Mouse (Mus musculus) myocyte (in vitro differentiated cells): ENCODE measurements around the gene Tuba1c. TPM values are rescaled to one million over a fixed set of nuclear protein-coding genes. Genes with fewer than 3 reads are reported as not detected.

ENCODE experiments used
- H3K27me3 ChIP-seq: one replicate; pipeline ENCODE4 v1.6.1; 2011; ENCODE audit not compliant: control insufficient read depth, insufficient read depth, insufficient read length
- H3K36me3 ChIP-seq: one replicate; pipeline ENCODE4 v1.6.1; 2011; ENCODE audit not compliant: control insufficient read depth, insufficient read depth
- H3K4me2 ChIP-seq: one replicate; pipeline ENCODE4 v1.6.1; 2011; ENCODE audit warnings: low read depth, control low read depth
- H3K4me3 ChIP-seq: one replicate; pipeline ENCODE4 v1.5.1; 2011; ENCODE audit warnings: mild to moderate bottlenecking, control low read depth, moderate library complexity
- H3K79me2 ChIP-seq: one replicate; pipeline ENCODE4 v1.6.1; 2011; ENCODE audit not compliant: control insufficient read depth, insufficient read depth
- H3ac ChIP-seq: one replicate; pipeline ENCODE4 v1.6.1; 2011; ENCODE audit not compliant: control insufficient read depth, insufficient read length
- CEBPB ChIP-seq: IDR thresholded peaks from 2 replicates; pipeline ENCODE4 v1.6.1; 2011; ENCODE audit warnings: mild to moderate bottlenecking, moderate library complexity; ENCODE audit not compliant: poor library complexity, insufficient read depth, severe bottlenecking
- E2F4 ChIP-seq: IDR thresholded peaks from one replicate; pipeline ENCODE4 v1.6.1; 2011; ENCODE audit warnings: mild to moderate bottlenecking, control low read depth, moderate library complexity; ENCODE audit not compliant: insufficient read depth
- MAX ChIP-seq: IDR thresholded peaks from one replicate; pipeline ENCODE4 v1.6.1; 2011; ENCODE audit warnings: low read depth, mild to moderate bottlenecking, control low read depth
- MYOD1 ChIP-seq, 3 experiments: IDR thresholded peaks; one replicate each; pipeline ENCODE4 v1.6.1; 2011; ENCODE audit warnings: control low read depth in 2 of 3, low read depth in 2 of 3, mild to moderate bottlenecking in 2 of 3, moderate library complexity in 1 of 3; ENCODE audit not compliant: insufficient read length in 2 of 3, control insufficient read depth in 1 of 3
- MYOG ChIP-seq, 3 experiments: IDR thresholded peaks; one replicate each; pipeline ENCODE4 v1.6.1; 2011; ENCODE audit warnings: control low read depth in 2 of 3, low read depth in 2 of 3, mild to moderate bottlenecking in 2 of 3; ENCODE audit not compliant: insufficient read length in 2 of 3, control insufficient read depth in 1 of 3, insufficient read depth in 1 of 3
- POLR2A ChIP-seq: IDR thresholded peaks from one replicate; pipeline ENCODE4 v1.6.1; 2011; ENCODE audit warnings: low read depth, mild to moderate bottlenecking, control low read depth, moderate library complexity; ENCODE audit not compliant: insufficient read length
- POLR2AphosphoS2 ChIP-seq: IDR thresholded peaks from one replicate; pipeline ENCODE4 v1.6.1; 2011; ENCODE audit warnings: low read depth, control low read depth; ENCODE audit not compliant: insufficient read length
- REST ChIP-seq: IDR thresholded peaks from one replicate; pipeline ENCODE4 v1.6.1; 2011; ENCODE audit warnings: mild to moderate bottlenecking, control low read depth, moderate library complexity; ENCODE audit not compliant: insufficient read depth, insufficient read length
- SRF ChIP-seq: IDR thresholded peaks from one replicate; pipeline ENCODE4 v1.6.1; 2011; ENCODE audit warnings: low read depth; ENCODE audit not compliant: control insufficient read depth, insufficient read length
- TCF12 ChIP-seq: IDR thresholded peaks from one replicate; pipeline ENCODE4 v1.6.1; 2011; ENCODE audit warnings: mild to moderate bottlenecking, control low read depth; ENCODE audit not compliant: poor library complexity, insufficient read depth, severe bottlenecking
- TCF3 ChIP-seq: IDR thresholded peaks from one replicate; pipeline ENCODE4 v1.6.1; 2011; ENCODE audit warnings: low read depth, control low read depth; ENCODE audit not compliant: insufficient read length
- USF1 ChIP-seq: IDR thresholded peaks from one replicate; pipeline ENCODE4 v1.6.1; 2011; ENCODE audit warnings: low read depth, mild to moderate bottlenecking, control low read depth, moderate library complexity
- polyA plus RNA-seq: library from polyadenylated mRNA; unstranded; fragments of >200 nt; fragmentation: generic; extraction: Trizol; gene quantifications from one replicate; pipeline ENCODE4 v1.2.1, GENCODE M21; 2012; ENCODE audit warnings: missing spikeins

Tuba1c gene
- polyA plus RNA-seq, 1 experiment, result 462 TPM

DNA sequence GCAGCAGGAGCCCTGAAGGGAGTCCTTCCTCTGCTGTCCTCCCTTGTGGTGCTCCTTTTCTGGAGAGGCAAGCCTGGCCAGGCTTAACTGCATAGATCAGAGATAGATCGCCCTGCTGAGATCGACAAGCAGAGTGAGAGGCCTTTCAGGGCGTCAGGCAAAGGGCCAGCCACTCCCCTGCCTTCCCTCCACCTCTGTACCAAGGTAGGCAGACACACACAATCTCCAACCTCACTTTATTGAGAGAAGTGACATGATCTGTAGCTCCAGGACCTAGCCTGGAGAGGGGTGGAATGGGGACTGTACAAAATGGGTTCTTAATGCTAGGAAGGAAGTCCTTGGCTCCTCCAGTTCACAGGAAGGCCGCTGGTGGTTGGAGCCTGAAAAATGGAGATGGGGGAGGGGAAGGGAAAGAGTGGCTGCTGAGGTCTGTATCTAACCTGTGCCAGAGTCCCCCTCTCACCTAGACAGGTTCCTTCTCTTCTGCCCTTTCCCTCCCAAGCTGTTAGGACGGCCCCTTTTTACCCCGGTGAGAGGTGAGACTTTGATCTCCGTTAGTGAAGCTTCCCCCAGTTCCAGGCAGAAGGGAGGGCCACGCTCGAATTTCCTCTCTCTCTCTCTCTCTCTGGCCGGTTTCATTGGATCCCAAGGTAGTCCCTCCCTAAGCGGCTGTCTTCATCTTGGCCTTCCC is 54.3 kb downstream of the Tuba1c start:
- no peak overlapping the region for H3K4me3 ChIP-seq

DNA sequence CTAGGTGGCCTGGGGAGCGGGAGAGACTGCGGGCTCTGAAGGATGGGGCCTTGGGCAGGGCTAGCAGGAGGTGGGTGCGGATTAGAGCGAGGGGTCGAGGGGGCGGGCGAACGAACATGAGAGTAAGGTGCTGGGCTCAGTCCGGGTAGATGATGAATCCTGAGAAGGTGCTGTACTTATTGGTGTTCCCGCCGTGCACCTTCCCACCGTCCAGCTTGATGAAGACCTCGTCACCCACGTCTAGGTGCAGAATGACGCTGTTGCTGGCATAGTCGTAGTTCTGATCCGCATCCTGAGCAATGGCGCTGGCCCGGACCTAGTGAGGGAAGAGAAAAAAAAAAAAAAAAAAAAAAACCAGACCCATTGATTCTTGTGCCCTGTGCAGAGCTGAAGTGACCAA is 54.9 kb downstream of the Tuba1c start:
- H3ac ChIP-seq, result no peak overlapping the region
- no peak overlapping the region for H3K4me3 ChIP-seq
- H3K4me2 ChIP-seq, result no peak overlapping the region
- H3K79me2 ChIP-seq, result no peaks in the 10 kb centered on the region
- peaks cover 14% of the 10 kb centered on the region for H3K36me3 ChIP-seq
- no peaks in the 10 kb centered on the region for H3K27me3 ChIP-seq
- TF ChIP-seq POLR2AphosphoS2, result peak; percentile 85
- TF ChIP-seq E2F4, result no peak
- no peak for TF ChIP-seq TCF12

More for the DNA sequence above, 54.3 kb downstream of the Tuba1c start:
- H3K36me3 ChIP-seq, result peaks cover 15% of the 10 kb centered on the region
- TF ChIP-seq POLR2AphosphoS2 (peak; percentile 79), CEBPB (no peak)
- no peaks in the 10 kb centered on the region for H3K79me2 ChIP-seq
- H3ac ChIP-seq, result no peak overlapping the region
- no peaks in the 10 kb centered on the region for H3K27me3 ChIP-seq
- no peak overlapping the region for H3K4me2 ChIP-seq

DNA sequence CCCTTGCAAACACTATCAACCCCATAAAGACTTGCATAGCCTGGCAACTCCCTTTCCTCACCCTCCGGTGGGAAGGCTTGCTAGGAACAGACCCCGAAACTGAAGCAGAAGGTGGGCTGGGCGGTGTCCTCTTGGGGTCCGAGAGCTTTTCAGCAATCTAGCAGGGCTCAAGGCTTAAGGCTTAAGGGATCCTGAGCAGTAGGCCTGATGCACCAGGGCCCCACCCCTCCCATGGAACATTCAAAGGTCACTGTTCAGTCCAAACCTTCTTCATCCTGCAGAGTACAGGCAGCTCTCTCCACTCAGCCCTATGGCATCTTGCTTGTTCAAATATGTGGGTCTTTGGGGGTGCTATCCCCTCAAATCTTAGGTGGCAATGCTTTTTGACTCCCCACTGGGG is 56.3 kb downstream of the Tuba1c start:
- no peaks in the 10 kb centered on the region for H3K27me3 ChIP-seq
- no peak for TF ChIP-seq POLR2AphosphoS2
- no peak for TF ChIP-seq SRF
- TF ChIP-seq USF1, result no peak
- TF ChIP-seq TCF12, result no peak
- no peak for TF ChIP-seq REST
- TF ChIP-seq MAX, result no peak
- TF ChIP-seq MYOG (IDR thresholded peaks at IDR 0.05; ENCODE audit: control insufficient read depth in 1 of 3, insufficient read depth in 1 of 3, insufficient read length in 2 of 3, low read depth in 2 of 3), result no peak
- TF ChIP-seq TCF3, result no peak
- TF ChIP-seq POLR2A, result no peak
- TF ChIP-seq MYOD1 (IDR thresholded peaks at IDR 0.05; ENCODE audit: control insufficient read depth in 1 of 3, insufficient read length in 2 of 3, low read depth in 2 of 3), result no peak

DNA sequence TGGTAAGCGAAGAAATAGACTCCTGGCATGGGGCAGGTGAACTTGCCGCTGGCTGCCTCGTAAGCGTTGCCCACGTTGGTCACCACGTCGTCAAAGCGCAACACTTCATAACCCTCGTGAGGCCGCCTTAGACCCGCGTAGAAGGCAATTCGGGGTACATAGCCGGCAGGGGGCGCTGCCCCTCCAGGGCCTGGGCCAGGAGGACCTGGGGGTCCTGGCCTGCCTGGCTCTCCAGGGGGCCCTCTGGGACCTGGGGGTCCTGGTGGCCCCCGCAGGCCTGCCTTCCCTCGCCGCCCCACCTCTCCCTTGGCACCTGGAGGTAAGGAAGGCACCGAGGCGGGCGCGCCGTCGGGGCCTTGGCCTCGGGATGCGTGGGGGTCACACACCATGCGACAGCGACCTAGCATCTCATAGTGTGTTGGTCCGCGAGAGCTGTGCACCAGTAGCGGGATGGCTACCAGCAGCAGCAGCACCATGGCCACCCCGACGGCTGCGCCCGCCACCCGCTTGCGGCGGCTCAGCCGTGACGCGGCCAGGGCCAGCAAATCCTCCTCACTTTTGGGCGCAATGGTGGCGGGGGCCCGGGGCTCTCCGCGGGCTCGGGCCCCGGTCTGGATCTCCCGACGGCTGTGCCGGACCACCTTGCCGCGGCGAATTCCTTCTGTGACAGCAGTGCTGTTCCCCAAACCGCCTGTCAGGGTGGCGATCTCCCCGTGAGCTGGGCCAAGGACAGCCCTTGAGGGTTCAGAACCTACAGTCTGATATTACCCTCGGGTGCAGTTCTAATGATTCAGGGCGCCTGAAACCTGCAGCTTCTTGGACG is 57.8 kb downstream of the Tuba1c start, which contains the start of gene C1ql4:
C1ql4 (minus strand) TSS at position 565 of the 823 bp plus-strand sequence.
- no peak within 1 kb of the TSS for H3ac ChIP-seq
- TF ChIP-seq MYOD1 (IDR thresholded peaks at IDR 0.05; ENCODE audit: control insufficient read depth in 1 of 3, insufficient read length in 2 of 3, low read depth in 2 of 3) (no peak), TCF3 (no peak), USF1 (no peak), POLR2AphosphoS2 (no peak), MYOG (IDR thresholded peaks at IDR 0.05; ENCODE audit: control insufficient read depth in 1 of 3, insufficient read depth in 1 of 3, insufficient read length in 2 of 3, low read depth in 2 of 3) (peak in 1 of 3 experiments; percentile 29), MAX (no peak), E2F4 (no peak)
- no peaks in the 10 kb centered on the region for H3K27me3 ChIP-seq

More for the DNA sequence above, 56.3 kb downstream of the Tuba1c start:
- Histone ChIP-seq H3K79me2 (no peaks in the 10 kb centered on the region), H3K4me2 (no peak overlapping the region), H3ac (no peak overlapping the region), H3K36me3 (peaks cover 10% of the 10 kb centered on the region), H3K4me3 (no peak overlapping the region)

More for the DNA sequence above, 57.8 kb downstream of the Tuba1c start, which contains the start of gene C1ql4:
- no peaks in the 10 kb centered on the region for H3K79me2 ChIP-seq
- H3K4me3 ChIP-seq, result no peak within 1 kb of the TSS
- H3K4me2 ChIP-seq, result peak within 1 kb of the TSS; percentile 82
- H3K36me3 ChIP-seq, result no peaks in the 10 kb centered on the region

Other genes starting within 250 kb of the Tuba1c start
- gene Wnt1, start 240.0 kb upstream of the Tuba1c start, polyA plus RNA-seq, result 0.06 TPM
- gene Ddn, start 220.4 kb upstream of the Tuba1c start, polyA plus RNA-seq, result 0.11 TPM
- gene Prkag1, start 198.4 kb upstream of the Tuba1c start, polyA plus RNA-seq, result 99.7 TPM
- 27.1 TPM for gene Kmt2d, start 158.7 kb upstream of the Tuba1c start, polyA plus RNA-seq
- gene Rhebl1, start 135.4 kb upstream of the Tuba1c start, polyA plus RNA-seq, result 7.6 TPM
- gene Dhh, start 131.4 kb upstream of the Tuba1c start, polyA plus RNA-seq, result 0.11 TPM
- 33.4 TPM for gene Lmbr1l, start 111.7 kb upstream of the Tuba1c start, polyA plus RNA-seq
- gene Tuba1b, start 95.3 kb upstream of the Tuba1c start, polyA plus RNA-seq, result 2,204 TPM
- gene Gm49450, start 76.3 kb upstream of the Tuba1c start, polyA plus RNA-seq, result 0.84 TPM
- 3,074 TPM for gene Tuba1a, start 76.2 kb upstream of the Tuba1c start, polyA plus RNA-seq
- gene Prph, start 25.3 kb downstream of the Tuba1c start, polyA plus RNA-seq, result 0.98 TPM
- gene Troap, start 44.7 kb downstream of the Tuba1c start, polyA plus RNA-seq, result 18.6 TPM
- 0.10 TPM for gene C1ql4, start 57.9 kb downstream of the Tuba1c start, polyA plus RNA-seq
- gene Dnajc22, start 63.3 kb downstream of the Tuba1c start, polyA plus RNA-seq, result 0.78 TPM
- 39.1 TPM for gene Spats2, start 96.0 kb downstream of the Tuba1c start, polyA plus RNA-seq
- 0.17 TPM for gene Kcnh3, start 195.0 kb downstream of the Tuba1c start, polyA plus RNA-seq
- 99.1 TPM for gene Mcrs1, start 222.1 kb downstream of the Tuba1c start, polyA plus RNA-seq